ENCODE assay signal across 17 mouse cellular contexts in the genomic region with DNA sequence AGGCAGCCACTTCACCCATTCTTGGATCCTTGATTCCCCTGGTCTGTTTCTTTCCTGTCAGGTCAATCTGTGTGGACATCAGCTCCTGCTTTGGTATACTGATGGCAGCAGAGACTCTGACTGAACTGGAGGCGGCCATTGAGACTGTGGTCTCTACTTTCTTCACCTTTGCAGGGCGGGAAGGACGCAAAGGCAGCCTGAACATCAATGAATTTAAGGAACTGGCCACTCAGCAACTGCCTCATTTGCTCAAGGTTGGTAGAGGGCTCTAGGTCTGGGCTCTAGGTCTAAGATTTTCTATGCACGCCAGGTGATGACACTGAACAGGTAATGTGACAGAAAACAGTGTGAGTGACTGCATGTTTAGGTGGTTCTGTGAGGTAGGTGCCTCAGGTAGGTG. TPM values are rescaled to one million over a fixed set of nuclear protein-coding genes. Genes with fewer than 3 reads are reported as not detected.
DNase-seq lines count a peak whose midpoint lies in the region; ATAC-seq and TF ChIP-seq lines count a peak whose summit lies in the region.
"Had no signal": no experiment of that assay in that cellular context is flagged by ENCODE, and none has a peak within 500 bp of the region (broad histone marks: within the 10 kb centered on the region; RNA-seq: fewer than 3 reads in every experiment).

No protein-coding gene starts in this region.

- WGBS in heart, embryonic 10.5 days: 89% methylated on average over 4 of the region's 4 CpGs
- 79% methylated on average over 4 of the region's 4 CpGs for WGBS in liver, embryonic 15.5 days (ENCODE audit: insufficient replicate concordance)

- peaks cover 30% of the 10 kb centered on the region for H3K4me1 ChIP-seq in heart, embryonic 10.5 days
- H3K4me1 ChIP-seq in E14TG2a.4 (replicated peaks; ENCODE audit: low read depth, low read length): peaks cover 55% of the 10 kb centered on the region
- peaks cover 28% of the 10 kb centered on the region for H3K4me1 ChIP-seq in liver, embryonic 15.5 days (replicated peaks)

- peak; percentile 69 for DNase-seq in heart, embryonic 10.5 days (ENCODE audit: low spot score)
- DNase-seq in heart, adult 18-20 months: no peak
- DNase-seq in layer of hippocampus, adult 2 months (ENCODE audit: low spot score in 2 of 2): no peak
- DNase-seq in layer of hippocampus, adult 18-20 months (ENCODE audit: low spot score in 2 of 2): no peak
- no peak for DNase-seq in retina, embryonic 14.5 days (ENCODE audit: low spot score)
- DNase-seq in left cerebral cortex, adult 8-10 months (ENCODE audit: low spot score in 2 of 2): no peak
- DNase-seq: cerebellum, adult 8-10 months; embryo, embryonic 11 days; layer of hippocampus, adult 9-11 months; left cerebral cortex, postnatal 4 days had no signal

- no peak for ATAC-seq in liver, embryonic 15.5 days (ENCODE audit: insufficient read depth)

- H3K9ac ChIP-seq in liver, embryonic 15.5 days: no peak overlapping the region

- 0 out of 2 replicates have a peak overlapping the region, but pooled peaks have one; percentile 98 for H3K4me2 ChIP-seq in liver, embryonic 15.5 days

- H3K27me3 ChIP-seq in heart, embryonic 10.5 days (ENCODE audit: insufficient read depth, poor library complexity, severe bottlenecking): no peaks in the 10 kb centered on the region
- peaks cover 38% of the 10 kb centered on the region for H3K27me3 ChIP-seq in E14TG2a.4 (ENCODE audit: insufficient read depth, low read length)
- peaks cover 15% of the 10 kb centered on the region for H3K27me3 ChIP-seq in liver, embryonic 15.5 days

- H3K4me3 ChIP-seq in heart, embryonic 10.5 days: peak overlapping the region; percentile 60; the same call in 1 of the 2 replicates
- H3K4me3 ChIP-seq in layer of hippocampus, adult 2 months: peak overlapping the region; percentile 57
- peak overlapping the region; percentile 73 for H3K4me3 ChIP-seq in E14TG2a.4 (replicated peaks; ENCODE audit: low read length)
- no peak overlapping the region for H3K4me3 ChIP-seq in liver, embryonic 15.5 days (replicated peaks)

- no peak for TF ChIP-seq CTCF in layer of hippocampus, adult 2 months (conservative IDR thresholded peaks at IDR 0.05)
- no peak for TF ChIP-seq CTCF in E14TG2a.4 (conservative IDR thresholded peaks at IDR 0.05; ENCODE audit: low read length)

- no peak overlapping the region for H3K27ac ChIP-seq in heart, embryonic 10.5 days
- peak overlapping the region; percentile 88; the same call in 1 of the 2 replicates for H3K27ac ChIP-seq in layer of hippocampus, adult 2 months
- H3K27ac ChIP-seq in liver, embryonic 15.5 days (replicated peaks): no peak overlapping the region

- no peaks in the 10 kb centered on the region for H3K9me3 ChIP-seq in heart, embryonic 10.5 days
- H3K9me3 ChIP-seq in E14TG2a.4 (ENCODE audit: low read length): no peaks in the 10 kb centered on the region
- no peaks in the 10 kb centered on the region for H3K9me3 ChIP-seq in liver, embryonic 15.5 days (replicated peaks)

- peaks cover 4% of the 10 kb centered on the region; the same call in 1 of the 2 replicates for H3K36me3 ChIP-seq in heart, embryonic 10.5 days
- H3K36me3 ChIP-seq in E14TG2a.4 (ENCODE audit: insufficient read depth, low read length): peaks cover 6% of the 10 kb centered on the region; the same call in 1 of the 2 replicates
- 0 out of 2 replicates have a peak, but pooled peaks cover 4% of the 10 kb centered on the region for H3K36me3 ChIP-seq in liver, embryonic 15.5 days (replicated peaks)

RNA-seq across cellular contexts. Expression of gene S100a13, which starts 1.6 kb away (rescaled TPM):
- 32.3 and 52.5 TPM in 2 replicates for polyA plus RNA-seq in heart, embryonic 10.5 days (2016; fragmentation: Nextera tagmentation; extraction: Ambion mirVana)
- total RNA-seq in heart, adult 18-20 months (2021): 10 to 100 TPM; 29.6 to 31.2 TPM
- 10 to 100 TPM; 20.2 to 20.6 TPM for total RNA-seq in layer of hippocampus, adult 2 months (2021)
- 10 to 100 TPM; 19.4 to 21.3 TPM for total RNA-seq in layer of hippocampus, adult 18-20 months (2021)
- polyA plus RNA-seq in liver, embryonic 15.5 days (2015; fragmentation: Nextera tagmentation; extraction: Ambion mirVana): 16.1 and 18.9 TPM in 2 replicates
- 10 to 100 TPM; 17.1 to 26.1 (median 20.5) TPM for total RNA-seq in left cerebral cortex, adult 8-10 months (2022)

RNA-seq across cellular contexts. Expression of gene S100a1, which starts 1.6 kb away (rescaled TPM):
- polyA plus RNA-seq in heart, embryonic 10.5 days (2016; fragmentation: Nextera tagmentation; extraction: Ambion mirVana): 64.6 and 111 TPM in 2 replicates
- 1,000 to 10,000 TPM; 1,108 to 1,133 TPM for total RNA-seq in heart, adult 18-20 months (2021)
- 10 to 100 TPM; 89.9 to 92.1 TPM for total RNA-seq in layer of hippocampus, adult 2 months (2021)
- 100 to 1,000 TPM in 1 of 2 experiments, 10 to 100 TPM in 1; 91.3 to 102 TPM for total RNA-seq in layer of hippocampus, adult 18-20 months (2021)
- 24.3 and 24.4 TPM in 2 replicates for polyA plus RNA-seq in liver, embryonic 15.5 days (2015; fragmentation: Nextera tagmentation; extraction: Ambion mirVana)
- total RNA-seq in left cerebral cortex, adult 8-10 months (2022): 100 to 1,000 TPM; 122 to 162 (median 132) TPM

RNA-seq across cellular contexts. Expression of gene Chtop, which starts 6.5 kb away (rescaled TPM):
- 120 and 136 TPM in 2 replicates for polyA plus RNA-seq in heart, embryonic 10.5 days (2016; fragmentation: Nextera tagmentation; extraction: Ambion mirVana)
- 10 to 100 TPM; 90.0 to 96.6 TPM for total RNA-seq in heart, adult 18-20 months (2021)
- total RNA-seq in layer of hippocampus, adult 2 months (2021): 100 to 1,000 TPM; 152 to 153 TPM
- 100 to 1,000 TPM; 148 TPM for total RNA-seq in layer of hippocampus, adult 18-20 months (2021)
- 49.8 and 51.6 TPM in 2 replicates for polyA plus RNA-seq in liver, embryonic 15.5 days (2015; fragmentation: Nextera tagmentation; extraction: Ambion mirVana)
- total RNA-seq in left cerebral cortex, adult 8-10 months (2022): 100 to 1,000 TPM; 162 to 170 (median 167) TPM

RNA-seq across cellular contexts. Expression of gene S100a14, which starts 10.9 kb away (rescaled TPM):
- 0.28 TPM in 1 of 2 replicates, not detected in the other for polyA plus RNA-seq in heart, embryonic 10.5 days (2016; fragmentation: Nextera tagmentation; extraction: Ambion mirVana)
- total RNA-seq in heart, adult 18-20 months (2021): under 1 TPM; 0.49 to 0.60 TPM
- total RNA-seq in layer of hippocampus, adult 2 months (2021): under 1 TPM; 0.49 to 0.95 TPM
- total RNA-seq in layer of hippocampus, adult 18-20 months (2021): 1 to 10 TPM in 1 of 2 experiments, under 1 TPM in 1; 0.62 to 1.5 TPM
- not detected in 2 replicates for polyA plus RNA-seq in liver, embryonic 15.5 days (2015; fragmentation: Nextera tagmentation; extraction: Ambion mirVana)
- total RNA-seq in left cerebral cortex, adult 8-10 months (2022): under 1 TPM in 1 of 4 experiments, not detected in 3; 0.63 TPM
- total RNA-seq: granulocyte monocyte progenitor cell, adult 5-6 weeks; left cerebral cortex, postnatal 4 days; MEL had no signal
- polyA plus RNA-seq: frontal cortex, adult 2 months had no signal

RNA-seq across cellular contexts. Expression of gene S100a16, which starts 21.3 kb away (rescaled TPM):
- 18.1 and 36.6 TPM in 2 replicates for polyA plus RNA-seq in heart, embryonic 10.5 days (2016; fragmentation: Nextera tagmentation; extraction: Ambion mirVana)
- total RNA-seq in heart, adult 18-20 months (2021): 10 to 100 TPM; 62.9 to 71.8 TPM
- total RNA-seq in layer of hippocampus, adult 2 months (2021): 10 to 100 TPM; 79.0 to 82.8 TPM
- total RNA-seq in layer of hippocampus, adult 18-20 months (2021): 10 to 100 TPM; 91.1 to 93.7 TPM
- 32.3 and 34.4 TPM in 2 replicates for polyA plus RNA-seq in liver, embryonic 15.5 days (2015; fragmentation: Nextera tagmentation; extraction: Ambion mirVana)
- 100 to 1,000 TPM in 2 of 4 experiments, 10 to 100 TPM in 2; 85.4 to 115 (median 102) TPM for total RNA-seq in left cerebral cortex, adult 8-10 months (2022)
- total RNA-seq: granulocyte monocyte progenitor cell, adult 5-6 weeks; megakaryocyte progenitor cell, adult 5-6 weeks; MEL had no signal
- polyA plus RNA-seq: inflammation-experienced regulatory T-cells, adult 6 months had no signal

Comparison
In these comparisons a context has a peak if more than half of its experiments do, and no peak if none do; other contexts are left out.
1. RNA of gene S100a1, which starts 1.6 kb away (total RNA-seq): 1,108 to 1,133 TPM in heart, adult 18-20 months; 122 to 162 TPM in left cerebral cortex, adult 8-10 months, 91.3 to 102 TPM in layer of hippocampus, adult 18-20 months and 89.9 to 92.1 TPM in layer of hippocampus, adult 2 months; every median in the first group is over 4 times any median in the second.